Mouse (Mus musculus): ENCODE results near the gene Rcc1. TPM values are rescaled to one million over a fixed set of nuclear protein-coding genes. Genes with fewer than 3 reads are reported as not detected.
A peak's percentile ranks its signal among the peaks of the same experiment; 100 is the strongest.

Gene Rcc1
- polyA plus RNA-seq, 1 experiment from 2014 or later, result 26.4 TPM

DNA sequence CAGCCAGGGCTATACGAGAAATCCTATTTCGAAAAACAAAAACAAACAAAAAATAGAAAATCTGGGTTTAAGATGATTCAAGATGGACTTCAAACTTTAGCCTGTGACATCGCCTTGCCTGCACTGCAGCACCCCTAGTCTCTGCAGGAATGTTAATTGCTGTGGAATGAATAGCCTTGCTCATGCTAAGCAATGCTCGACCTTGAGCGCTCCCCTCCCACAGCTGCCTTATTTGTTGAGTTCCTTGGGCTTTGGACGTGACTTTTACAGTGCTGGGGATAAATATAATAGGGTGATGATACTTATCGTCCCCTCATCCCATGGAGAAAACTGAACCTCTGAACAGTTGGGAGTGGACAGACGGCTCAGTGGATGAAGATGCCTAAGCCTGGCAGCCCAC, 37.7 kb downstream of the Rcc1 start:
- ATAC-seq (ENCODE audit: low FRiP score, low TSS enrichment), result no peak
- H3K9ac ChIP-seq (replicated peaks; ENCODE audit: low read length), result no peak overlapping the region
- no peak overlapping the region for H3K4me2 ChIP-seq (ENCODE audit: low read length)
- no peaks in the 10 kb centered on the region for H3K4me1 ChIP-seq (ENCODE audit: control insufficient read depth, insufficient read depth, low read length)
- no peak overlapping the region for H3K4me3 ChIP-seq (replicated peaks; ENCODE audit: low read depth, low read length)
- peaks cover 80% of the 10 kb centered on the region for H3K36me3 ChIP-seq (ENCODE audit: control insufficient read depth, insufficient read depth, low read length)
- 90% methylated on average over 8 of the region's 8 CpGs for WGBS
- no peaks in the 10 kb centered on the region for H3K9me3 ChIP-seq (ENCODE audit: control insufficient read depth, low read length)
- no peak overlapping the region for H3K27ac ChIP-seq (replicated peaks; ENCODE audit: low read depth, low read length)
- no peaks in the 10 kb centered on the region for H3K27me3 ChIP-seq (ENCODE audit: control insufficient read depth, insufficient read depth, low read length)
- no peak for DNase-seq

DNA sequence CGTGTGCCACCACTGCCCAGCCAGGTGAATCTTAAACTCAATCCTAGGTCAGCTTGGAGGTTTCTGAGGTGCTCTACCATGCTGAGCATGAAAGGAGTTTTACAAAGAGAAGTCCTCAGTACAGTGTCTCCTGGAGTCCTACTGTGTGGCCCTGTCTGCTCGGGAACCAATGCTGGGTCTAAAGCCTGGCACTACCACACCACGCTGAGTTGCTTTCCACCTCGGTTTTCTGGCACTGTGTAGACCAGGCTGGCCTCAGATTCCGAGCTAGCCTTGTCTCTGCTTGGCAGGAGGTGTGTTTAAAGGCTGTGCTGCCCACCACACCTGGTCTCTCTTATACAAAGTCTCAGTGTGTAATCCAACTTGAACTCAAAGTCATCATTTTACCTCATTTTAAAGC, 40.8 kb downstream of the Rcc1 start:
- Histone ChIP-seq H3K4me3 (replicated peaks; ENCODE audit: low read depth, low read length) (no peak overlapping the region), H3K4me2 (ENCODE audit: low read length) (no peak overlapping the region), H3K9ac (replicated peaks; ENCODE audit: low read length) (no peak overlapping the region), H3K9me3 (ENCODE audit: control insufficient read depth, low read length) (no peaks in the 10 kb centered on the region), H3K4me1 (ENCODE audit: control insufficient read depth, insufficient read depth, low read length) (peaks cover 11% of the 10 kb centered on the region), H3K36me3 (ENCODE audit: control insufficient read depth, insufficient read depth, low read length) (peaks cover 69% of the 10 kb centered on the region), H3K27me3 (ENCODE audit: control insufficient read depth, insufficient read depth, low read length) (no peaks in the 10 kb centered on the region), H3K27ac (replicated peaks; ENCODE audit: low read depth, low read length) (no peak overlapping the region)
- DNase-seq (no peak), ATAC-seq (ENCODE audit: low FRiP score, low TSS enrichment) (no peak)
- 91% methylated on average over 5 of the region's 5 CpGs for WGBS

DNA sequence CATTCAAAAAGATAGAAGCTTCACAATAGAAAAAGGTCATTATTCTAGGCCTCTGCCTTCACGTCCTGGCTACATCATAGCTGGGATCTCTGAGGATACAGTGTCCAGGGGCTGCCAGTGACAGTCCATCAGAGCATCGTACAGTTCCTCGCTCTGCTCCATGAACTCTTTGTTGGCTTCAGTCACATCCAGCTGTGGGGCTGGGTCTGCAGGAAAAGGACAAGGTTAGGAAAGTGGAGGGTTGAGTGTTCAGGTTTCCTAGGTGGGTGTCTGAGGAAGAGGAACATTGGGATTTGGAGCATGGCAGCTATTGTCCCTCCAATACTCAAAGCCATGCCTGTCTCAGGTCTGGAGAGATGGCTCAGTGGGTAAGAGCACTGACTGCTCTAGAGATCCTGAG, 41.6 kb downstream of the Rcc1 start:
- H3K9ac ChIP-seq (replicated peaks; ENCODE audit: low read length), result no peak overlapping the region
- H3K4me2 ChIP-seq (ENCODE audit: low read length), result no peak overlapping the region
- H3K4me3 ChIP-seq (replicated peaks; ENCODE audit: low read depth, low read length), result no peak overlapping the region
- DNase-seq, result no peak
- no peak overlapping the region for H3K27ac ChIP-seq (replicated peaks; ENCODE audit: low read depth, low read length)
- no peaks in the 10 kb centered on the region for H3K9me3 ChIP-seq (ENCODE audit: control insufficient read depth, low read length)
- no peaks in the 10 kb centered on the region for H3K27me3 ChIP-seq (ENCODE audit: control insufficient read depth, insufficient read depth, low read length)
- no peak for ATAC-seq (ENCODE audit: low FRiP score, low TSS enrichment)
- H3K36me3 ChIP-seq (ENCODE audit: control insufficient read depth, insufficient read depth, low read length), result peaks cover 62% of the 10 kb centered on the region
- H3K4me1 ChIP-seq (ENCODE audit: control insufficient read depth, insufficient read depth, low read length), result peaks cover 11% of the 10 kb centered on the region
- WGBS, result 59% methylated on average over 3 of the region's 3 CpGs

DNA sequence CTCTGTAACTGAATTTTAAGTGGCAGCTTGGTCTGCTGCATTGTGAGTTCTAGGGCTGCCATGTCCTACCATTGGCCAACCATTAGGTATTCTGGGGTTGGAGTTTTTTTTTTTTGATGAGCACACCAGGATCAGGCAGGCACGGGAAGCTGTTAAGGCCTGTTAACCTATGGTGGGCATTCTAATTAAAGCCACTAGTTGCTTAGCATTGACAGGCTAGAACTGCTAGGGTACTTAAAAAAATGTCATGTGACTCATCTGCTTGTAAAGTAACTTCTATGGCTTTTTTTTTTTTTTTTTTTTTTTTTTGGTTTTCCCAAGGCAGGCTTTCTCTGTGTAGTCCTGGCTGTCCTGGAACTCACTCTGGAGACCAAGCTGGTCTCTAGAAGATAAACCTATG, 42.2 kb downstream of the Rcc1 start:
- H3K4me1 ChIP-seq (ENCODE audit: control insufficient read depth, insufficient read depth, low read length), result peaks cover 11% of the 10 kb centered on the region
- no peak overlapping the region for H3K27ac ChIP-seq (replicated peaks; ENCODE audit: low read depth, low read length)
- no peak for ATAC-seq (ENCODE audit: low FRiP score, low TSS enrichment)
- 47% methylated on average over 1 of the region's 1 CpGs for WGBS
- H3K4me3 ChIP-seq (replicated peaks; ENCODE audit: low read depth, low read length), result no peak overlapping the region
- H3K27me3 ChIP-seq (ENCODE audit: control insufficient read depth, insufficient read depth, low read length), result no peaks in the 10 kb centered on the region
- no peak overlapping the region for H3K9ac ChIP-seq (replicated peaks; ENCODE audit: low read length)
- H3K9me3 ChIP-seq (ENCODE audit: control insufficient read depth, low read length), result no peaks in the 10 kb centered on the region
- no peak for DNase-seq
- H3K4me2 ChIP-seq (ENCODE audit: low read length), result no peak overlapping the region
- H3K36me3 ChIP-seq (ENCODE audit: control insufficient read depth, insufficient read depth, low read length), result peaks cover 56% of the 10 kb centered on the region

DNA sequence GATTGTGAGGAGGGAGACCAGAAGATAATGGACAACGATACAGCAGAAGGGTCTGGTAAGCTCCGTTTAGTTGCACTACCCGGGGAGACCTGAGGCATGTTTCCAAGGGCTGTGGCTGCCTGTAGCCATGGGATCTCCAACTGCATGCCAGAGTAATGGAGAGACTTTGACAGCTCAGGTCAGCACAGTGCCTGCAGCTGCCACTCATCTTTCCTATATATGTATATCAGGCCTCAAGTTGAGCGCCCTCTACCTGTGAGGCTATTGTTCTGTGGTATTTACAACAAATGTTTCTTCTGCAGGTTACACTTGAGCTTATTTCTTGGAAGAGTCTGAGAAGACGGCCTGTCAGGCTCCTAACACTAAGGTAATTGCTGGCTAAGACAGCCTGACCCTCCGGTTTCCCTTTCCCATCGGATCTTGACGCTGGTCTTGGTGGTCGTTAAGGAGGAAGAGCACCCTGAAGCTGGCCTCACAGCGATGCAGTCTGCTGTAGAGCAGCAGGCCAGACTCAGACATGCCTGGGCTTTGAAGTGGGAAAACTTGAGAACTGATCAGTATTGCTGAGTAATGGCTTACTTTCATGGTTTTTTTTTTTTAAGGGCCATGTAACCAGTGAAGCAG, 43.4 kb downstream of the Rcc1 start:
- Histone ChIP-seq H3K36me3 (ENCODE audit: control insufficient read depth, insufficient read depth, low read length) (peaks cover 47% of the 10 kb centered on the region), H3K27me3 (ENCODE audit: control insufficient read depth, insufficient read depth, low read length) (no peaks in the 10 kb centered on the region), H3K9ac (replicated peaks; ENCODE audit: low read length) (peak overlapping the region; percentile 93), H3K9me3 (ENCODE audit: control insufficient read depth, low read length) (no peaks in the 10 kb centered on the region), H3K4me1 (ENCODE audit: control insufficient read depth, insufficient read depth, low read length) (peaks cover 11% of the 10 kb centered on the region), H3K27ac (replicated peaks; ENCODE audit: low read depth, low read length) (peak overlapping the region; percentile 92), H3K4me3 (replicated peaks; ENCODE audit: low read depth, low read length) (peak overlapping the region; percentile 61), H3K4me2 (ENCODE audit: low read length) (peak overlapping the region; percentile 54)
- DNase-seq, result peak; percentile 67
- no peak for ATAC-seq (ENCODE audit: low FRiP score, low TSS enrichment)
- 33% methylated on average over 10 of the region's 10 CpGs for WGBS

DNA sequence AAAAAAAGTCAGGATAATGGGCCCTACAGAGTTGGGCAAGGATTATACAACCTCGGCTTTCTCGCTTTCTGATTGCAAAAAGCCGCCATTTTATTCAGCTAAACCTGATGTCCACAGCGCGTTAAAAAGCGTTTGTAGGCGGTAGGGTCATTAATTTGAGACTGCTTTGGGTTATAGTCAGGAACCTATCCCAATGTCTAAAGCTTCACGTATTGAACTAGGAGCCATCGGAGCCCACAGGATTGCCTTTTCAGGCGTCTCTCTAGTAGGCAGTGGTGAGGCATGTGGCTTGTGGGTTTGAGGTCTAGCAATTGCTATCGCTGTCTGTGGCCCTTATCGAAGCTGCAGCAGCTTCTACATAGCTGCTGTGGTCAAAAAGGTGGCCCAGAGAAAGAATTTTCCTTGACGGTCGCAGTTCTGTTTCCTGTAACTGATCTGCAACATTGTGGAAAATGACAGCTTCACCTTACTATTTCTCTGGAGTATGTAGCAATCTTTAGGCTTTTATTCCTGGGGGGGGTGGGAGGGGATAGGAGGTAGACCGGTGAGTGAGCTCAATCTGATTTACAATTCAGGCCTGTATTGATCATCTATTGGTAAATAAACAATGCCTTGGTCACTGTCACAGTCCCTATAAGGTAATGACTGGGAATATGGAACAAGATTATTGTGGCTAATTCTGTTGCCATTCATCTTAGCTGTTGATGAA, 44.1 kb downstream of the Rcc1 start:
- WGBS, result under 1% methylated on average over 15 of the region's 15 CpGs
- H3K4me3 ChIP-seq (replicated peaks; ENCODE audit: low read depth, low read length), result peak overlapping the region; percentile 61
- ATAC-seq (ENCODE audit: low FRiP score, low TSS enrichment), result no peak
- peak overlapping the region; percentile 54 for H3K4me2 ChIP-seq (ENCODE audit: low read length)
- no peaks in the 10 kb centered on the region for H3K27me3 ChIP-seq (ENCODE audit: control insufficient read depth, insufficient read depth, low read length)
- peaks cover 43% of the 10 kb centered on the region for H3K36me3 ChIP-seq (ENCODE audit: control insufficient read depth, insufficient read depth, low read length)
- H3K9ac ChIP-seq (replicated peaks; ENCODE audit: low read length), result peak overlapping the region; percentile 93
- peak overlapping the region; percentile 92 for H3K27ac ChIP-seq (replicated peaks; ENCODE audit: low read depth, low read length)
- peak; percentile 66 for DNase-seq
- peaks cover 11% of the 10 kb centered on the region for H3K4me1 ChIP-seq (ENCODE audit: control insufficient read depth, insufficient read depth, low read length)
- H3K9me3 ChIP-seq (ENCODE audit: control insufficient read depth, low read length), result no peaks in the 10 kb centered on the region

DNA sequence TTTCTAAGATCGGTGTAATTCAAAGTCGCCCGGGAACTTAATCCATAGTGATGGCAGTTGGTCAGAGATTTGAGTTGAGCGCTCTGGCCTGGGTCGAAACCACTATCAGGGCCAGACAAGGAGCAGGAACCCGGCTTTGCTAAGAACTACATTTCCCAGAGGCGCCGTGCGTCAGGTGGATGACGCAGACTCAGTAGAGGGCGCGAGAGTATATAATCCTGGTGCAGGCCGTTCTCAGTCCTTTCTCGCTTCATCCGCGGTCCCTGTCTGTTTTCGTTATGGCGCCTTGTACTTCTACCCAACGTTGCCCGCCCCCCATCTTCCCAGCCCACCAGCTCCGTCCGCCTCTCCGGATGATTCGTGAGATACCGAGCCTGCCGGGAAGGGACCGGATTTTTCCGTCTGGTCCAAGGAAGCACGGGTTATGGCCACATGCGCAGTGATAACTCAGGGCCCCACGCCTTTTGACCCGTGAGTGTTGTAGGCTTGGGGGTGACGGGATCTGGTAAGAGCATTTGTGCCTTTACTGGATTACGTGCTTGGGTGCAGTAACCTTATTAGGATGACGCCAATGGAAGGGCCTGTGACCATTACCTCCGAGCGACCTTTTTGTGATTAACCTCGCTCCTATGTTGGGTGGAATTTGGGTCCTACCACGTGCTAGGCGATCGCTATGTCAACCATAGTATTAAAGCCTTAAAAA, 44.8 kb downstream of the Rcc1 start:
- under 1% methylated on average over 41 of the region's 41 CpGs for WGBS
- Histone ChIP-seq H3K9me3 (ENCODE audit: control insufficient read depth, low read length) (no peaks in the 10 kb centered on the region), H3K4me3 (replicated peaks; ENCODE audit: low read depth, low read length) (peak overlapping the region; percentile 61), H3K27ac (replicated peaks; ENCODE audit: low read depth, low read length) (peak overlapping the region; percentile 92), H3K36me3 (ENCODE audit: control insufficient read depth, insufficient read depth, low read length) (peaks cover 36% of the 10 kb centered on the region), H3K9ac (replicated peaks; ENCODE audit: low read length) (peak overlapping the region; percentile 93), H3K27me3 (ENCODE audit: control insufficient read depth, insufficient read depth, low read length) (no peaks in the 10 kb centered on the region), H3K4me2 (ENCODE audit: low read length) (peak overlapping the region; percentile 54), H3K4me1 (ENCODE audit: control insufficient read depth, insufficient read depth, low read length) (peaks cover 11% of the 10 kb centered on the region)
- ATAC-seq (ENCODE audit: low FRiP score, low TSS enrichment) (peak; percentile 92), DNase-seq (peak; percentile 97)

DNA sequence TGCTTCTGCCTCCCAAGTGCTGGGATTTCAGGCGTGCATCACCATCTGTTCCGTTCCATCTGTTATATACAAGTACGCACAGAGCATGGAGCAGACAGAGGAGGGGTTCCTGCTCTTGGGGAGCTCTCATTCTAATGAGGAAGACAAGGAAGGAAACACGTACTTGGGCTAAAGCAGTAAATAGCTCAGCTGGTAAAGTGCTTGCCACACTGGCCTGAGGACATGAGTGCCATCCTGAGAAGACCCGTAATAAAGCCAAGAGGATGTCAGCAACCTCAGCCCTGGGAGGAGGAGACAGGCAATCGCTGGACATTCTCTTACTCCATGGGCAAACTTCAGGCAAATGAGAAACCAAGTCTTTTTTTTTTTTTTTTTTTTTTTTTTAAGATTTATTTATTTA, 47.4 kb downstream of the Rcc1 start:
- no peaks in the 10 kb centered on the region for H3K9me3 ChIP-seq (ENCODE audit: control insufficient read depth, low read length)
- H3K4me1 ChIP-seq (ENCODE audit: control insufficient read depth, insufficient read depth, low read length), result peaks cover 15% of the 10 kb centered on the region
- ATAC-seq (ENCODE audit: low FRiP score, low TSS enrichment), result no peak
- no peak overlapping the region for H3K4me2 ChIP-seq (ENCODE audit: low read length)
- no peak overlapping the region for H3K27ac ChIP-seq (replicated peaks; ENCODE audit: low read depth, low read length)
- H3K27me3 ChIP-seq (ENCODE audit: control insufficient read depth, insufficient read depth, low read length), result no peaks in the 10 kb centered on the region
- no peak overlapping the region for H3K9ac ChIP-seq (replicated peaks; ENCODE audit: low read length)
- no peak for DNase-seq
- WGBS, result 80% methylated on average over 6 of the region's 6 CpGs
- H3K4me3 ChIP-seq (replicated peaks; ENCODE audit: low read depth, low read length), result no peak overlapping the region
- H3K36me3 ChIP-seq (ENCODE audit: control insufficient read depth, insufficient read depth, low read length), result peaks cover 14% of the 10 kb centered on the region

Measured in midbrain, embryonic 14.5 days (tissue).